Mouse (Mus musculus): ENCODE results near the gene Asic4.

DNA sequence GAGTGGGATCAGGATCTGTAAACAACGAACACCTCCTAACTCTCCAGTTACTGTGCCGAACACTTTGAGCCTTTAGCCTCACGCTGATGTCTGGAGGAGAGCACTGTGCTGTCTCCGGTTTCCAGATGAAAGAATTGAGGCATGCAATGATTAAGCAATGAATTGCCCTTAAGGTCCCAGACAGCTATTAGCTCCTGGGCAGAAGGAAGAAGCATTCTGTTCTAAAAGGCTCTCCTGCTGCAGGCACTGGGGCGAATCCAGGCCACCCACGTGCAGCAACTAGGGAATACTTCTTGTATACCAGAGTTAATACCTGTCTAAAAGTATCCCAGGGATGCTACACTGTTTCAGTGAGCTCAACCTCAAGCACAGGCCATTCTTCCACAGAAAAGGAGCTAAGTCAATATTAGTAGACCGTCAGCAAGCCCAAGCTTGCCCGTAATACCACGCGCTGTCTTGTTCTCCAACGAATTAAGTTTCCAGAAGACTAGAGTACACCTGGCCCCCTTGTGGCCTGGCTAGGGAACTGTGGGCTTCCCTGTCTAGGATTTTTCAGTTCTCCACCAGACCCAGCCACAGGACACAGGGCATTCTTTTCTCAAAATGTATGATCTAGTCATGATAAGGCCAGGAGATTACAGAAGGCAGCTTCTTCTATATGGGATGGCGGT is 44.8 kb downstream of the Asic4 start:
- TF ChIP-seq GATA1 (IDR thresholded peaks at IDR 0.05; ENCODE audit: low read length) (no peak), TAL1 (IDR thresholded peaks at IDR 0.05; ENCODE audit: low read length) (no peak)

Measured in erythroblast, embryonic 14.5 days (primary cell).